Mouse (Mus musculus): ENCODE measurements around the gene Hmga1b.
"Not testable (repeated sequence)": the region's sequence is repeated elsewhere in the genome, so short reads cannot be mapped to it uniquely, and the experiment has no call there.

Hmga1b gene

GRCm38 (mm10) chr11:120762672-120763041 is at the start of gene Hmga1b:
TSS of gene Hmga1b (plus strand) at chr11:120762794.
- DNase-seq = not testable (repeated sequence)

GRCm38 (mm10) chr11:120713580-120714518 is 48.7 kb upstream of the Hmga1b start, which contains the start of the genes Cenpx and Lrrc45:
TSS of gene Cenpx (minus strand) at chr11:120713738.
TSS of gene Lrrc45 (plus strand) at chr11:120713925.
- peak; percentile 99 for DNase-seq

GRCm38 (mm10) chr11:120714546-120714945 is 48.0 kb upstream of the Hmga1b start:
- DNase-seq = no peak

GRCm38 (mm10) chr11:120715131-120715530 is 47.5 kb upstream of the Hmga1b start:
- no peak for DNase-seq

- no peak for DNase-seq
These were observed 43.4 kb upstream of the Hmga1b start for GRCm38 (mm10) chr11:120719242-120719641.

GRCm38 (mm10) chr11:120719841-120720376 is 42.7 kb upstream of the Hmga1b start:
- no peak for DNase-seq

GRCm38 (mm10) chr11:120720450-120720849 is 42.1 kb upstream of the Hmga1b start:
- DNase-seq = peak; percentile 96

- DNase-seq = peak; percentile 79
These were observed 41.2 kb upstream of the Hmga1b start, which contains the start of gene Rac3 for GRCm38 (mm10) chr11:120721124-120722066. TSS of gene Rac3 (plus strand) at chr11:120721470.

GRCm38 (mm10) chr11:120722067-120722630 is 40.4 kb upstream of the Hmga1b start:
- no peak for DNase-seq

- DNase-seq = peak; percentile 36
These were observed 39.7 kb upstream of the Hmga1b start for GRCm38 (mm10) chr11:120722761-120723382.

GRCm38 (mm10) chr11:120723509-120723908 is 39.1 kb upstream of the Hmga1b start:
- no peak for DNase-seq

- no peak for DNase-seq
These were observed 36.1 kb upstream of the Hmga1b start for GRCm38 (mm10) chr11:120726243-120727168.

- peak; percentile 97 for DNase-seq
These were observed 35.4 kb upstream of the Hmga1b start, which contains the start of gene Dcxr for GRCm38 (mm10) chr11:120727169-120727527. TSS of gene Dcxr (minus strand) at chr11:120727281.

GRCm38 (mm10) chr11:120727564-120727963 is 35.0 kb upstream of the Hmga1b start:
- no peak for DNase-seq

GRCm38 (mm10) chr11:120728530-120729240 is 33.9 kb upstream of the Hmga1b start:
- no peak for DNase-seq

GRCm38 (mm10) chr11:120729432-120730050 is 33.1 kb upstream of the Hmga1b start:
- DNase-seq = peak; percentile 83

- DNase-seq = no peak
These were observed 32.2 kb upstream of the Hmga1b start for GRCm38 (mm10) chr11:120730331-120730870.

- no peak for DNase-seq
These were observed 31.2 kb upstream of the Hmga1b start for GRCm38 (mm10) chr11:120731395-120731794.
